Mouse (Mus musculus) embryo, embryonic 10.5 days (tissue): ENCODE results near the gene Gm35315.
"Not testable (repeated sequence)": the region's sequence is repeated elsewhere in the genome, so short reads cannot be mapped to it uniquely, and the experiment has no call there.

Experiments used
- DNase-seq: peaks from one replicate; pipeline ENCODE4 v3.0.0-alpha.2; 2015; ENCODE audit warnings: low spot score

Gm35315 gene

GRCm38 (mm10) chr5:110101716-110102347 lies 7.6 kb upstream of the Gm35315 start:
- peak; percentile 31 for DNase-seq

GRCm38 (mm10) chr5:110100921-110101631 lies 6.9 kb upstream of the Gm35315 start:
- DNase-seq, result peak; percentile 66

- peak; percentile 50 for DNase-seq
These were observed 5.7 kb upstream of the Gm35315 start, which contains the start of gene Plcxd1 for GRCm38 (mm10) chr5:110099656-110100580. TSS of gene Plcxd1 (plus strand) at chr5:110099969.

- DNase-seq, result no peak
These were observed 4.8 kb upstream of the Gm35315 start for GRCm38 (mm10) chr5:110098991-110099477.

GRCm38 (mm10) chr5:110094847-110095213 lies 610 bp upstream of the Gm35315 start:
- DNase-seq, result no peak

GRCm38 (mm10) chr5:110091546-110091945 lies 2.7 kb downstream of the Gm35315 start:
- DNase-seq, result no peak

- no peak for DNase-seq
These were observed 7.9 kb downstream of the Gm35315 start for GRCm38 (mm10) chr5:110086161-110086866.

- DNase-seq, result no peak
These were observed 11.3 kb downstream of the Gm35315 start for GRCm38 (mm10) chr5:110082961-110083360.

- not testable (repeated sequence) for DNase-seq
These were observed 21.8 kb downstream of the Gm35315 start, which contains the start of gene Gm17655 for GRCm38 (mm10) chr5:110072413-110072812. TSS of gene Gm17655 (minus strand) at chr5:110072513.

GRCm38 (mm10) chr5:110057637-110058408 lies 36.4 kb downstream of the Gm35315 start:
- DNase-seq, result peak; percentile 88
